Mouse (Mus musculus) heart, adult 2 months (tissue): ENCODE results near the gene Atp7b.

Source experiments
- EP300 ChIP-seq: fragments of 200-500 bp; IDR thresholded peaks from 2 replicates; pipeline ENCODE4 v1.6.1; 2011; ENCODE audit warnings: low read depth, low read length, control low read depth; ENCODE audit not compliant: insufficient read depth
- POLR2A ChIP-seq: fragments of 200-500 bp; IDR thresholded peaks from 2 replicates; pipeline ENCODE4 v1.6.1; 2011; ENCODE audit warnings: mild to moderate bottlenecking, low read depth, low read length, control low read depth; ENCODE audit not compliant: insufficient read depth

DNA sequence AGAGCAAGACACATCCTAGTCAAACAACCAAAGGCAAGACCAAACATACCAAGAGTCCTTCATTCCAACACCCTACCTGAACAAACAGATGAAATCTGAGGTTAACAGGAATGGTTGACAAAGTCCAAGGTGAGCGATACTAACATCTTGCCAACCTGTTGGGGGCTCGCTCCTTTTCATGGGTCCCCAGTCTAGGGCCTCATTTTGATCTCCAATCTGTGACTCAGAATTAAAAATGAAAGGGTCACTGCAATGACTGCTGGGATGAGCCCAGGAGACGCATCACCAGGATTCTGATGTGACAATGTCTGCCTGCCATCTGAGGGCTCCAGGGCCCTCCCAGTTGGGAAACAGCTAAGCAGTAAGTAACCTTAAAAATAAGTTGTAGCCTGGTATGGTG is 90.6 kb downstream of the Atp7b start, which contains the start of gene Ccdc70:
- TF ChIP-seq POLR2A (no peak), EP300 (no peak)
